Mouse (Mus musculus) right cerebral cortex, adult 2 months (tissue): ENCODE results near the gene H2-Ke6.
"Not testable (repeated sequence)": the region's sequence is repeated elsewhere in the genome, so short reads cannot be mapped to it uniquely, and the experiment has no call there.

Experiments used
- DNase-seq, 2 experiments: peaks; one replicate each; pipeline ENCODE4 v3.0.0; 2021 to 2022; ENCODE audit warnings: low spot score in 2 of 2

The H2-Ke6 gene

GRCm38 (mm10) chr17:34029890-34030595 is 2.2 kb upstream of the H2-Ke6 start:
- DNase-seq, result no peak

- no peak for DNase-seq
Observed at GRCm38 (mm10) chr17:34029150-34029889, 1.5 kb upstream of the H2-Ke6 start.

- DNase-seq, result no peak
Observed at GRCm38 (mm10) chr17:34028501-34029149, 765 bp upstream of the H2-Ke6 start.

GRCm38 (mm10) chr17:34026917-34027655 is 774 bp downstream of the H2-Ke6 start:
- DNase-seq, result no peak

GRCm38 (mm10) chr17:34026221-34026620 is 1.6 kb downstream of the H2-Ke6 start:
- DNase-seq, result no peak

GRCm38 (mm10) chr17:34025756-34026151 is 2.1 kb downstream of the H2-Ke6 start:
- no peak for DNase-seq

- DNase-seq, result no peak
Observed at GRCm38 (mm10) chr17:34024861-34025755, 2.8 kb downstream of the H2-Ke6 start.

- peak; percentile 86 to 90 for DNase-seq
Observed at GRCm38 (mm10) chr17:34024317-34024821, 3.5 kb downstream of the H2-Ke6 start, which contains the start of gene Ring1. Gene Ring1, minus strand, starts transcription at chr17:34024680.

GRCm38 (mm10) chr17:34023678-34024077 is 4.2 kb downstream of the H2-Ke6 start:
- DNase-seq, result no peak

- no peak for DNase-seq
Observed at GRCm38 (mm10) chr17:34022987-34023386, 4.9 kb downstream of the H2-Ke6 start.

- no peak for DNase-seq
Observed at GRCm38 (mm10) chr17:34022414-34022783, 5.5 kb downstream of the H2-Ke6 start.

GRCm38 (mm10) chr17:34021539-34022413 is 6.1 kb downstream of the H2-Ke6 start:
- no peak for DNase-seq

GRCm38 (mm10) chr17:34013436-34013835 is 14.4 kb downstream of the H2-Ke6 start:
- DNase-seq, result no peak

- no peak for DNase-seq
Observed at GRCm38 (mm10) chr17:34010156-34010555, 17.7 kb downstream of the H2-Ke6 start.

- no peak for DNase-seq
Observed at GRCm38 (mm10) chr17:34006570-34006969, 21.3 kb downstream of the H2-Ke6 start.

- peak; percentile 18 to 20 for DNase-seq
Observed at GRCm38 (mm10) chr17:34003426-34003825, 24.4 kb downstream of the H2-Ke6 start.

GRCm38 (mm10) chr17:34000796-34001195 is 27.1 kb downstream of the H2-Ke6 start:
- DNase-seq, result not testable (repeated sequence)

- peak; percentile 57 to 76 for DNase-seq
Observed at GRCm38 (mm10) chr17:34000150-34000537, 27.7 kb downstream of the H2-Ke6 start, which contains the start of gene H2-K1. Gene H2-K1, minus strand, starts transcription at chr17:34000347.

- DNase-seq, result no peak
Observed at GRCm38 (mm10) chr17:33999341-34000149, 28.3 kb downstream of the H2-Ke6 start.
